Mouse (Mus musculus) midbrain, postnatal 0 days (tissue): ENCODE measurements around the gene Ulk2. TPM values are rescaled to one million over a fixed set of nuclear protein-coding genes. Genes with fewer than 3 reads are reported as not detected.
"Not testable (repeated sequence)": the region's sequence is repeated elsewhere in the genome, so short reads cannot be mapped to it uniquely, and the experiment has no call there.

Source experiments
- ATAC-seq: fragments of 200-750 bp; cut with Nextera tagmentation; 2 replicates; pipeline ENCODE4 v1.8.0; 2017; ENCODE audit warnings: moderate number of reproducible peaks, mild to moderate bottlenecking, moderate TSS enrichment, moderate library complexity; ENCODE audit not compliant: low FRiP score
- DNase-seq: peaks from one replicate; pipeline ENCODE4 v3.0.0-alpha.2; 2015; ENCODE audit warnings: low spot score
- H3K27ac ChIP-seq: fragments of 300-500 bp; sonication (generic); 2 replicates; pipeline ENCODE4 v1.5.1; 2014; ENCODE audit warnings: low read depth, mild to moderate bottlenecking, low read length, mixed read lengths
- H3K27me3 ChIP-seq: fragments of 300-500 bp; sonication (generic); 2 replicates; pipeline ENCODE4 v1.6.1; 2014; ENCODE audit warnings: low read length, control low read depth, mixed read lengths; ENCODE audit not compliant: insufficient read depth
- H3K36me3 ChIP-seq: fragments of 300-500 bp; sonication (generic); 2 replicates; pipeline ENCODE4 v1.6.1; 2014; ENCODE audit warnings: low read length, control low read depth, mixed read lengths; ENCODE audit not compliant: insufficient read depth
- H3K4me1 ChIP-seq: fragments of 300-500 bp; sonication (generic); 2 replicates; pipeline ENCODE4 v1.6.1; 2014; ENCODE audit warnings: mild to moderate bottlenecking, control low read depth, antibody characterized with exemption, low read length, mixed read lengths; ENCODE audit not compliant: insufficient read depth
- H3K4me2 ChIP-seq: fragments of 300-500 bp; sonication (generic); 2 replicates; pipeline ENCODE4 v1.6.1; 2014; ENCODE audit warnings: low read depth, mild to moderate bottlenecking, low read length, mixed read lengths; ENCODE audit not compliant: poor library complexity, severe bottlenecking
- H3K4me3 ChIP-seq: fragments of 300-500 bp; sonication (generic); 2 replicates; pipeline ENCODE4 v1.5.1; 2014; ENCODE audit warnings: low read depth, mild to moderate bottlenecking, low read length, moderate library complexity
- H3K9ac ChIP-seq: fragments of 300-500 bp; sonication (generic); replicated peaks from 2 replicates; pipeline ENCODE4 v1.6.1; 2014; ENCODE audit warnings: mild to moderate bottlenecking, low read length, moderate library complexity, mixed read lengths; ENCODE audit not compliant: poor library complexity, severe bottlenecking
- H3K9me3 ChIP-seq: fragments of 300-500 bp; sonication (generic); 2 replicates; pipeline ENCODE4 v1.6.1; 2016; ENCODE audit warnings: low read length, control low read depth
- CTCF ChIP-seq: IDR thresholded peaks from 2 replicates; pipeline ENCODE4 v1.5.1; 2016; ENCODE audit warnings: antibody characterized with exemption, mild to moderate bottlenecking
- WGBS: fragments of 180-500 bp; shearing (Covaris S2); extraction: QIAGEN DNeasy Blood & Tissue Kit; methylation state at CpG from one replicate; pipeline ENCODE4 v1.1.7; 2014; 5-methylcytosine and 5-hydroxymethylcytosine counted together
- polyA plus RNA-seq: library from polyadenylated mRNA; unstranded; fragments of >200 nt; fragmentation: Nextera tagmentation; extraction: Ambion mirVana; gene quantifications from 2 replicates; pipeline ENCODE4 v1.2.1, GENCODE M21; 2015
- total RNA-seq: library from RNA; depleted of rRNA; stranded (reverse); fragments of >200 nt; gene quantifications from 2 replicates; pipeline ENCODE4 v1.2.3, GENCODE M21; 2014

Ulk2 gene
- total and polyA plus RNA-seq, 2 experiments from 2014 or later = 38.2 to 151 TPM

DNA sequence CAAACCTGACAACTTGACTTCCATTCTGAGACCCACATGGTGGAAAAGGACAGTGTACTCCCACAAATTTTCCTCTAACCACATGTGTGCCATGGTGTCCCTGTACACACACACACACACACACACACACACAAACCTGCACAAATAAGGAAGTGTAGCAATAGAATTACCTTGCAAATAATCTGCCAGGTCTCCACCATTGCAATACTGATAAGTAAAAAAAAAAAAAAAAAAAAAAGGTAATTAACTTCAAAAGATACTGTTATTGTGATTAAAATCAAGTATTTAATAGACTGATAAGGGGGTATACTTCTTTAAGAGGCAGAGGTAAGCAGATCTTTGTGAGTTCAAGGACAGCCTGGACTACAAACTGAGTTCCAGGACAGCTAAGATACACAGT lies 14.9 kb downstream of the Ulk2 start:
- ATAC-seq = no peak
- Histone ChIP-seq H3K27me3 (no peaks in the 10 kb centered on the region), H3K4me3 (no peak overlapping the region), H3K9ac (no peak overlapping the region), H3K4me2 (no peak overlapping the region), H3K9me3 (no peaks in the 10 kb centered on the region), H3K36me3 (peaks cover 14% of the 10 kb centered on the region), H3K4me1 (no peaks in the 10 kb centered on the region), H3K27ac (no peak overlapping the region)
- no peak for DNase-seq
- no peak for TF ChIP-seq CTCF

DNA sequence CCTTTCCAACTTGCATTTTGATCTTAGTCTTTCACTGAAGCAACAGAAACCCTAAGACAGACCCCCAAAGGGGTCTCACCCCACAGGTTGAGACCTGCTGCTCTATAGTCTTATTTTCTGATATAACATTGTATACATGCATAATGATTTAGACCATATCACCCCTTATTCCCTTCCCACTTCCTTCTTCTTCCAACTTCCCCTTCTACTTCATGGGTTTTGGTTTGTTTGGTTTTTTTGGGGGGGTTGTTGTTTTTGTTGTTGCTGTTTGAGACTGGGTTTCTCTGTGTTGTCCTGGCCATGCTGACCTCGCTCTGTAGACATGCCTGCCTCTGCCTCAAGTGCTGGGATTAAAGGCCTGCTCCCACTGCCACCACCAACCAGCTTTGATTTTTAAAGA lies 15.7 kb downstream of the Ulk2 start:
- 96% methylated on average over 1 of the region's 1 CpGs for WGBS

DNA sequence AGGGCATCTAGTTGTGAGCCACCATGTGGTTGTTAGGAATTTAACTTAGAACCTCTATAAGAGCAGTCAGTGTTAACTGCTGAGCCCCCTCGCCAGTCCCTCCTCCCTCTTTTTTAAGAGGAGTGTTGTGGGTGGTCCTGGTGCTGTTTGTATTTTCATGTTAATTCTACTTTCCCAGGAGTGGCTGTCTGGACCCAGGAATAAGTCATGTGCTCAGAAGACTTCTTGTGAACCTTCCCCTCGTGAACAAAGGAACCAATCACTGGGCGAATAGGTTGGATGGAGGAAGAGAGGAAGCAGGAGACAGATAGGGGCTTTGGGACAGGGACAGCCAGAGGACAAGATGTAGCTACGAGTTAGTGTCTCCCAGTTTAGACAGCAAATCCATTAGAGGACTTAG lies 45.1 kb downstream of the Ulk2 start:
- no peaks in the 10 kb centered on the region for H3K27me3 ChIP-seq
- no peaks in the 10 kb centered on the region for H3K9me3 ChIP-seq
- H3K9ac ChIP-seq = no peak overlapping the region
- H3K4me3 ChIP-seq = no peak overlapping the region
- 22% methylated on average over 4 of the region's 4 CpGs for WGBS
- TF ChIP-seq CTCF = no peak
- DNase-seq (no peak), ATAC-seq (no peak)
- peaks cover 36% of the 10 kb centered on the region for H3K36me3 ChIP-seq
- no peak overlapping the region for H3K27ac ChIP-seq
- H3K4me1 ChIP-seq = no peaks in the 10 kb centered on the region
- no peak overlapping the region for H3K4me2 ChIP-seq

More for the DNA sequence above, 15.7 kb downstream of the Ulk2 start:
- Histone ChIP-seq H3K4me2 (no peak overlapping the region), H3K4me3 (no peak overlapping the region), H3K9ac (no peak overlapping the region), H3K36me3 (peaks cover 13% of the 10 kb centered on the region), H3K9me3 (no peaks in the 10 kb centered on the region), H3K27ac (no peak overlapping the region), H3K27me3 (no peaks in the 10 kb centered on the region), H3K4me1 (no peaks in the 10 kb centered on the region)
- DNase-seq = no peak
- TF ChIP-seq CTCF = no peak
- no peak for ATAC-seq

DNA sequence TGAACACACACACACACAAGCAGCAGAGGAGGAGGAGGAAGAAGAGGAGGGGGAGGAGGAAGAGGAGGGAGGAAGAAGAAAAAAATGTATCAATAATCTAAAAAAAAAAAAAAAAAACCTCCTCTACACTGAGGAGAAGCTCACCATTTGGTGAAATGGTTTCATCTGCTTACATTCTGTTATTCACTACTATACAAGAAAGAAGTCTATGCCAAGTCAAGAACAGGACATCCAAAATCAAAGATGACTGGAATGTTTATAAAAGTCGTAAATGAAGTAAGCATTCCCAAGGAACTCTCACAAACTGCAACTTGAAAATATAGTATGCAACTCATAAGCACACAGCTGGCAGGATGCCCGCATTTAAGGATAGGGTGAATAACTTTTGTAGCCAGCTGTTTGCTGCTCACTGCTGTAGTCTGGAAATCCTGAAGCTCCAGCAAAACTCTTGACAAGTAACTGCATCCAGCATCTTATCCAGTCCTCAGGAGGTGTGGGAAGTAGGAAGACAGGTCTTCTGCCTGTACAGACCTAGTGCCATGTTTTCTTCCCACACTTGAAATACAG lies 46.2 kb downstream of the Ulk2 start:
- WGBS = 91% methylated on average over 2 of the region's 2 CpGs
- ATAC-seq (no peak), DNase-seq (no peak)
- Histone ChIP-seq H3K27ac (no peak overlapping the region), H3K9ac (no peak overlapping the region), H3K4me1 (no peaks in the 10 kb centered on the region), H3K9me3 (no peaks in the 10 kb centered on the region), H3K4me3 (no peak overlapping the region), H3K36me3 (peaks cover 31% of the 10 kb centered on the region), H3K4me2 (no peak overlapping the region), H3K27me3 (no peaks in the 10 kb centered on the region)
- no peak for TF ChIP-seq CTCF

DNA sequence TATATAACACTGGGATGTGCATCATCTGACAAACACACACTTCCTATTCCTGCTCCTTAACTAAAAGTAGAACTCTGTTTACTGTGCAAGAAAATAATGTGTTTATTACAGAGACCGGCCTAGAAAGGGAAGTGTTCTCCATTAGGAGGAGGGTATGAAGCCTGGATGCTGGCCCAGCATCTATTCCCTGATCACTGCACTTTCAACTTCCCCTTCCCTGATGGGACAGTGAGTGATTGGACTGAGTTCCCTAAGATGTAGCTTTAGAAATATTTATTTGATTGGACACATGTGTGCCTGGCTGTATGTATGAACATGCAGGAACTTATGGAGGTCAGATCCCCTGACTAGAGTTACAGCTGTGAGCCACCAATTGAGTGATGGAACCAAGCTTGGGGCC lies 61.4 kb downstream of the Ulk2 start:
- Histone ChIP-seq H3K9me3 (no peaks in the 10 kb centered on the region), H3K36me3 (peaks cover 6% of the 10 kb centered on the region), H3K4me2 (no peak overlapping the region), H3K9ac (no peak overlapping the region), H3K4me3 (no peak overlapping the region), H3K27ac (no peak overlapping the region), H3K27me3 (no peaks in the 10 kb centered on the region), H3K4me1 (no peaks in the 10 kb centered on the region)
- no peak for TF ChIP-seq CTCF
- no peak for DNase-seq
- no peak for ATAC-seq
- WGBS = 95% methylated on average over 1 of the region's 1 CpGs

DNA sequence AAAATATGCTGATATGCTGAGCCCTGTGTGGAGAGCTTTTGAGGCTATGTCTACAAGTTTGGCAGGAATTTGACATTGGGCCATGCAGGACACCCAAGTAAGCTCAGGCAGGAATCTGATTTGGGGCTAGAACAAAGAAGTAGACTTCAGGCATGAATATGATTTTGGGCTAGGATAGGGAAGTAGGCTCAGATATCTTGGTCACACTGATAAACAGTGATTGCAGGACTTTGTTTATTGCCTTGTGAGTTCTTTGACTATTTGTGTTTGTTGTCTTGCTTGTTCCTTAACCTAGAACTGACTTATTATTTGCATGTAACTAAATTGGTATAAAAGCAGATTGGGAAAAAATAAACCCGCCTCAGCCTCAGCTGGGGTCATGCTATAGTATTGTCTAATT lies 66.3 kb downstream of the Ulk2 start:
- TF ChIP-seq CTCF = no peak
- H3K9me3 ChIP-seq = no peaks in the 10 kb centered on the region
- H3K9ac ChIP-seq = no peak overlapping the region
- no peak for DNase-seq
- no peak overlapping the region for H3K27ac ChIP-seq
- ATAC-seq = no peak
- H3K4me1 ChIP-seq = no peaks in the 10 kb centered on the region
- H3K4me3 ChIP-seq = no peak overlapping the region
- no peak overlapping the region for H3K4me2 ChIP-seq
- no peaks in the 10 kb centered on the region for H3K27me3 ChIP-seq
- 96% methylated on average over 1 of the region's 1 CpGs for WGBS
- peaks cover 28% of the 10 kb centered on the region for H3K36me3 ChIP-seq

DNA sequence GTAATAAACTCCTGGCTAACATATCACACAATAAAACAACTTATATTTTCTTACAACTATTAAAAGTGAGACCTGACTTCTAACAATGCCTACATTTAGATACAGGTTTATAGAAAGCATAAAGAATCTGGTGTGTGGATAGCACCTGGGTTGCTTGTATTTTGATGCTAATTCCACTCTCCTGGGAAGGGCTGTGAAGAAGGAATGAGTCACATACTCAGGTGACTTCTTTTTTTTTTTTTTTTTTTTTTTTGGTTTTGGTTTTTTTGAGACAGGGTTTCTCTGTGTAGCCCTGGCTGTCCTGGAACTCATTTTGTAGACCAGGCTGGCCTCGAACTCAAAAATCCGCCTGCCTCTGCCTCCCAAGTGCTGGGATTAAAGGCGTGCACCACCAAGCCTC lies 72.3 kb downstream of the Ulk2 start:
- H3K27me3 ChIP-seq, H3K4me3 ChIP-seq, H3K9me3 ChIP-seq, H3K9ac ChIP-seq, DNase-seq, ATAC-seq, H3K4me1 ChIP-seq, H3K27ac ChIP-seq, H3K4me2 ChIP-seq: not testable (repeated sequence)
- WGBS = 99% methylated on average over 3 of the region's 3 CpGs
- H3K36me3 ChIP-seq = peaks cover 43% of the 10 kb centered on the region
